ENCODE assay signal across 9 mouse cellular contexts in genomic region chr5:137512847-137513794, GRCm38 (mm10). TPM values are rescaled to one million over a fixed set of nuclear protein-coding genes. Genes with fewer than 3 reads are reported as not detected.
DNase-seq lines count a peak whose midpoint lies in the region; ATAC-seq and TF ChIP-seq lines count a peak whose summit lies in the region.
"Had no signal": no experiment of that assay in that cellular context is flagged by ENCODE, and none has a peak within 500 bp of the region (broad histone marks: within the 10 kb centered on the region; RNA-seq: fewer than 3 reads in every experiment).

No protein-coding gene starts in this region.

- H3K9me3 ChIP-seq in heart, embryonic 10.5 days, result no peaks in the 10 kb centered on the region
- no peaks in the 10 kb centered on the region for H3K9me3 ChIP-seq in CH12.LX (replicated peaks; ENCODE audit: low read length)
- H3K9me3 ChIP-seq in hindbrain, embryonic 15.5 days, result no peaks in the 10 kb centered on the region
- no peaks in the 10 kb centered on the region for H3K9me3 ChIP-seq in midbrain, postnatal 0 days (ENCODE audit: low read length)

- peak; percentile 73 for TF ChIP-seq CTCF in heart, adult 2 months (IDR thresholded peaks at IDR 0.05)
- peak in 1 of 2 experiments; percentile 68; a peak in 2 of 4 replicates for TF ChIP-seq CTCF in CH12.LX (conservative IDR thresholded peaks at IDR 0.05 in 1 of 2, IDR thresholded peaks at IDR 0.05 in 1 of 2; ENCODE audit: low read depth in 2 of 2, low read length in 2 of 2)
- peak; percentile 78 for TF ChIP-seq CTCF in midbrain, postnatal 0 days (IDR thresholded peaks at IDR 0.05)

- TF ChIP-seq POLR2A in heart, adult 2 months (IDR thresholded peaks at IDR 0.05; ENCODE audit: insufficient read depth, low read depth, low read length), result no peak
- TF ChIP-seq POLR2A in CH12.LX (IDR thresholded peaks at IDR 0.05; ENCODE audit: low read depth, low read length), result no peak

- peaks cover 18% of the 10 kb centered on the region for H3K4me1 ChIP-seq in heart, adult 2 months (ENCODE audit: control insufficient read depth, insufficient read depth, low read length)
- H3K4me1 ChIP-seq in heart, embryonic 10.5 days, result peaks cover 44% of the 10 kb centered on the region
- H3K4me1 ChIP-seq in CH12.LX (ENCODE audit: control insufficient read depth in 1 of 2, insufficient read depth in 2 of 2), result peaks cover 3 to 35% of the 10 kb centered on the region in 2 experiments; a peak in 3 of 4 replicates
- peaks cover 44% of the 10 kb centered on the region for H3K4me1 ChIP-seq in hindbrain, embryonic 15.5 days (replicated peaks)
- H3K4me1 ChIP-seq in midbrain, postnatal 0 days (ENCODE audit: insufficient read depth, low read length), result peaks cover 13% of the 10 kb centered on the region; the same call in 1 of the 2 replicates

- in situ Hi-C loops in CH12.LX (cut with MboI; ENCODE audit: low pct_ligation_motif_present, low pct_unique_long_range_greater_than_20kb, low sequenced_read_pairs), result loop anchor here (25.0 kb wide), 1 partner anchor 249 kb away; no protein-coding TSS in a partner anchor

- dilution Hi-C loops in CH12.LX (cut with MboI; ENCODE audit: extremely low pct_ligation_motif_present, extremely low pct_unique_long_range_greater_than_20kb, low sequenced_read_pairs), result no loop called here

- no peak overlapping the region for H3K4me2 ChIP-seq in CH12.LX (ENCODE audit: insufficient read depth, low read depth, poor library complexity, severe bottlenecking)
- H3K4me2 ChIP-seq in hindbrain, embryonic 15.5 days, result peak overlapping the region; percentile 74
- peak overlapping the region; percentile 92; the same call in 1 of the 2 replicates for H3K4me2 ChIP-seq in midbrain, postnatal 0 days (ENCODE audit: low read depth, low read length, poor library complexity, severe bottlenecking)

- intact Hi-C loops in heart, adult 2 months (cut with DNase I), result loop anchor here (5.0 kb wide), 2 partner anchors 139 to 234 kb away; partner anchors contain the start of gene Tsc22d4

- peaks cover 13% of the 10 kb centered on the region for H3K79me2 ChIP-seq in heart, adult 2 months (replicated peaks; ENCODE audit: control insufficient read depth, insufficient read depth, low read length)
- peaks cover 26% of the 10 kb centered on the region for H3K79me2 ChIP-seq in CH12.LX (replicated peaks; ENCODE audit: control insufficient read depth, extremely low read depth, insufficient read depth, poor library complexity, severe bottlenecking)

- no peaks in the 10 kb centered on the region for H3K27me3 ChIP-seq in heart, adult 2 months (ENCODE audit: control insufficient read depth, insufficient read depth, low read length)
- H3K27me3 ChIP-seq in heart, embryonic 10.5 days (ENCODE audit: insufficient read depth, poor library complexity, severe bottlenecking), result no peaks in the 10 kb centered on the region
- H3K27me3 ChIP-seq in CH12.LX (replicated peaks), result peaks cover 11% of the 10 kb centered on the region
- H3K27me3 ChIP-seq in hindbrain, embryonic 15.5 days, result no peaks in the 10 kb centered on the region
- no peaks in the 10 kb centered on the region for H3K27me3 ChIP-seq in midbrain, postnatal 0 days (ENCODE audit: insufficient read depth, low read length)

- no peak overlapping the region for H3K4me3 ChIP-seq in heart, adult 2 months
- no peak overlapping the region for H3K4me3 ChIP-seq in heart, embryonic 10.5 days
- H3K4me3 ChIP-seq in CH12.LX (replicated peaks in 1 of 3; ENCODE audit: low read depth in 2 of 3, low read length in 2 of 3, poor library complexity in 1 of 3), result no peak overlapping the region
- no peak overlapping the region for H3K4me3 ChIP-seq in hindbrain, embryonic 15.5 days
- H3K4me3 ChIP-seq in midbrain, postnatal 0 days (ENCODE audit: low read depth, low read length), result peak overlapping the region; percentile 2; the same call in 1 of the 2 replicates

- H3K36me3 ChIP-seq in heart, adult 2 months (ENCODE audit: control insufficient read depth, insufficient read depth, low read length), result no peaks in the 10 kb centered on the region
- peaks cover 12% of the 10 kb centered on the region for H3K36me3 ChIP-seq in heart, embryonic 10.5 days
- H3K36me3 ChIP-seq in CH12.LX (replicated peaks in 1 of 2; ENCODE audit: control insufficient read depth in 1 of 2, insufficient read depth in 1 of 2, low read length in 1 of 2), result peaks cover 4 to 46% of the 10 kb centered on the region in 2 experiments
- H3K36me3 ChIP-seq in hindbrain, embryonic 15.5 days, result no peaks in the 10 kb centered on the region
- peaks cover 8% of the 10 kb centered on the region; the same call in 1 of the 2 replicates for H3K36me3 ChIP-seq in midbrain, postnatal 0 days (ENCODE audit: insufficient read depth, low read length)

- no peak overlapping the region for H3K27ac ChIP-seq in heart, adult 2 months
- H3K27ac ChIP-seq in heart, embryonic 10.5 days, result no peak overlapping the region
- no peak overlapping the region for H3K27ac ChIP-seq in CH12.LX (ENCODE audit: insufficient read depth, low read depth)
- no peak overlapping the region for H3K27ac ChIP-seq in hindbrain, embryonic 15.5 days (replicated peaks)
- H3K27ac ChIP-seq in midbrain, postnatal 0 days (ENCODE audit: low read depth, low read length), result no peak overlapping the region

- peak; percentile 44 for TF ChIP-seq RAD21 in CH12.LX (IDR thresholded peaks at IDR 0.05; ENCODE audit: low read depth, low read length)

- 65% methylated on average over 11 of the region's 11 CpGs for WGBS in heart, adult 2 months
- 78% methylated on average over 11 of the region's 11 CpGs for WGBS in heart, embryonic 10.5 days
- 80% methylated on average over 11 of the region's 11 CpGs for WGBS in hindbrain, embryonic 15.5 days
- 82% methylated on average over 11 of the region's 11 CpGs for WGBS in midbrain, postnatal 0 days

- H3K9ac ChIP-seq in heart, adult 2 months (ENCODE audit: low read depth, low read length), result peak overlapping the region; percentile 21; the same call in 1 of the 2 replicates
- no peak overlapping the region for H3K9ac ChIP-seq in CH12.LX (ENCODE audit: insufficient read depth, low read depth)
- no peak overlapping the region for H3K9ac ChIP-seq in hindbrain, embryonic 15.5 days
- H3K9ac ChIP-seq in midbrain, postnatal 0 days (replicated peaks; ENCODE audit: low read length, poor library complexity, severe bottlenecking), result no peak overlapping the region; the same call in 1 of the 2 replicates

- peak in 1 of 2 experiments; percentile 49 for DNase-seq in heart, adult 2 months
- DNase-seq in heart, embryonic 10.5 days (ENCODE audit: low spot score), result no peak
- no peak for DNase-seq in CH12.LX (ENCODE audit: extremely low read depth)
- DNase-seq in embryo, embryonic 10 days (ENCODE audit: low spot score), result peak; percentile 79
- peak; percentile 57 for DNase-seq in midbrain, postnatal 0 days (ENCODE audit: low spot score)
- DNase-seq in gastrocnemius, postnatal 25 days, result no peak

- no peak for TF ChIP-seq EP300 in heart, adult 2 months (IDR thresholded peaks at IDR 0.05; ENCODE audit: insufficient read depth, low read depth, low read length)
- TF ChIP-seq EP300 in CH12.LX (IDR thresholded peaks at IDR 0.05; ENCODE audit: low read length), result no peak

- ATAC-seq in hindbrain, embryonic 15.5 days (ENCODE audit: low FRiP score, low read depth), result peak; percentile 38; the same call in 1 of the 2 replicates
- 0 out of 2 replicates have a peak, but pooled peaks have one; percentile 32 for ATAC-seq in midbrain, postnatal 0 days (ENCODE audit: low FRiP score)
- ATAC-seq in erythroid progenitor cell, adult 5-6 weeks (replicated peaks; ENCODE audit: low FRiP score, poor library complexity, severe bottlenecking), result no peak

RNA-seq across cellular contexts. Expression of gene Gigyf1, which starts 5.2 kb away (rescaled TPM):
- total RNA-seq in heart, adult 2 months (2021), result 10 to 100 TPM; 24.4 to 29.1 TPM
- 19.6 and 21.0 TPM in 2 replicates for polyA plus RNA-seq in heart, adult 2 months (2012; rRNA removed)
- polyA plus RNA-seq in heart, embryonic 10.5 days (2016; fragmentation: Nextera tagmentation; extraction: Ambion mirVana), result 8.0 and 10.8 TPM in 2 replicates
- total RNA-seq in CH12.LX (2012; rRNA removed), result 4.9 and 5.9 TPM in 2 replicates
- total RNA-seq in CH12.LX (2014; rRNA removed), result 0.98 and 1.3 TPM in 2 replicates
- 12.3 and 14.0 TPM in 2 replicates for polyA plus RNA-seq in CH12.LX (2012; ENCODE audit: insufficient read length, low read depth)
- 16.4 and 18.4 TPM in 2 replicates for polyA plus RNA-seq in hindbrain, embryonic 15.5 days (2015; fragmentation: Nextera tagmentation; extraction: Ambion mirVana)
- total RNA-seq in midbrain, postnatal 0 days (2014; rRNA removed), result 23.6 and 30.8 TPM in 2 replicates
- polyA plus RNA-seq in midbrain, postnatal 0 days (2015; fragmentation: Nextera tagmentation; extraction: Ambion mirVana), result 16.3 and 17.8 TPM in 2 replicates
- total RNA-seq in erythroid progenitor cell, adult 5-6 weeks (2015; ENCODE audit: low replicate concordance), result 5.4 and 5.8 TPM in 2 replicates
- total RNA-seq in erythroid progenitor cell, adult 5-6 weeks (2017; ENCODE audit: low replicate concordance), result 8.1 and 11.2 TPM in 2 replicates
- total RNA-seq in gastrocnemius, postnatal 25 days (2021), result 10 to 100 TPM; 15.2 to 17.5 TPM

RNA-seq across cellular contexts. Expression of gene Pop7, which starts 10.8 kb away (rescaled TPM):
- total RNA-seq in heart, adult 2 months (2021), result 10 to 100 TPM; 13.4 to 13.9 TPM
- polyA plus RNA-seq in heart, adult 2 months (2012; rRNA removed), result 22.7 and 25.6 TPM in 2 replicates
- polyA plus RNA-seq in heart, embryonic 10.5 days (2016; fragmentation: Nextera tagmentation; extraction: Ambion mirVana), result 50.6 and 56.6 TPM in 2 replicates
- total RNA-seq in CH12.LX (2012; rRNA removed) (38.5 and 44.9 TPM in 2 replicates), CH12.LX (2014; rRNA removed) (44.2 and 44.9 TPM in 2 replicates)
- 34.6 and 35.0 TPM in 2 replicates for polyA plus RNA-seq in CH12.LX (2012; ENCODE audit: insufficient read length, low read depth)
- polyA plus RNA-seq in hindbrain, embryonic 15.5 days (2015; fragmentation: Nextera tagmentation; extraction: Ambion mirVana), result 81.0 and 81.8 TPM in 2 replicates
- 73.2 and 95.3 TPM in 2 replicates for total RNA-seq in midbrain, postnatal 0 days (2014; rRNA removed)
- 91.5 and 95.6 TPM in 2 replicates for polyA plus RNA-seq in midbrain, postnatal 0 days (2015; fragmentation: Nextera tagmentation; extraction: Ambion mirVana)
- 2.9 and 23.5 TPM in 2 replicates for total RNA-seq in erythroid progenitor cell, adult 5-6 weeks (2015; ENCODE audit: low replicate concordance)
- total RNA-seq in erythroid progenitor cell, adult 5-6 weeks (2017; ENCODE audit: low replicate concordance), result 0.38 and 10.8 TPM in 2 replicates
- 1 to 10 TPM; 9.7 to 9.9 TPM for total RNA-seq in gastrocnemius, postnatal 25 days (2021)

RNA-seq across cellular contexts. Expression of gene Epo, which starts 19.9 kb away (rescaled TPM):
- not detected for total RNA-seq in heart, adult 2 months (2021)
- not detected in 2 replicates for polyA plus RNA-seq in heart, adult 2 months (2012; rRNA removed)
- polyA plus RNA-seq in heart, embryonic 10.5 days (2016; fragmentation: Nextera tagmentation; extraction: Ambion mirVana), result 0.28 and 2.3 TPM in 2 replicates
- total RNA-seq in CH12.LX (2012; rRNA removed), result not detected in 2 replicates
- total RNA-seq in CH12.LX (2014; rRNA removed), result not detected in 2 replicates
- not detected in 2 replicates for polyA plus RNA-seq in CH12.LX (2012; ENCODE audit: insufficient read length, low read depth)
- not detected in 2 replicates for polyA plus RNA-seq in hindbrain, embryonic 15.5 days (2015; fragmentation: Nextera tagmentation; extraction: Ambion mirVana)
- not detected in 2 replicates for total RNA-seq in midbrain, postnatal 0 days (2014; rRNA removed)
- polyA plus RNA-seq in midbrain, postnatal 0 days (2015; fragmentation: Nextera tagmentation; extraction: Ambion mirVana), result not detected in 2 replicates
- total RNA-seq in erythroid progenitor cell, adult 5-6 weeks (2015; ENCODE audit: low replicate concordance), result not detected in 2 replicates
- not detected in 2 replicates for total RNA-seq in erythroid progenitor cell, adult 5-6 weeks (2017; ENCODE audit: low replicate concordance)
- total RNA-seq in gastrocnemius, postnatal 25 days (2021), result not detected
- total RNA-seq: left cerebral cortex, postnatal 10 days had no signal

RNA-seq across cellular contexts. Expression of gene Gnb2, which starts 20.2 kb away (rescaled TPM):
- 100 to 1,000 TPM; 222 to 249 TPM for total RNA-seq in heart, adult 2 months (2021)
- 395 and 448 TPM in 2 replicates for polyA plus RNA-seq in heart, adult 2 months (2012; rRNA removed)
- polyA plus RNA-seq in heart, embryonic 10.5 days (2016; fragmentation: Nextera tagmentation; extraction: Ambion mirVana), result 287 and 294 TPM in 2 replicates
- total RNA-seq in CH12.LX (2012; rRNA removed), result 388 and 480 TPM in 2 replicates
- 261 and 264 TPM in 2 replicates for total RNA-seq in CH12.LX (2014; rRNA removed)
- polyA plus RNA-seq in CH12.LX (2012; ENCODE audit: insufficient read length, low read depth), result 312 and 327 TPM in 2 replicates
- 516 and 544 TPM in 2 replicates for polyA plus RNA-seq in hindbrain, embryonic 15.5 days (2015; fragmentation: Nextera tagmentation; extraction: Ambion mirVana)
- 1,154 and 1,456 TPM in 2 replicates for total RNA-seq in midbrain, postnatal 0 days (2014; rRNA removed)
- 590 and 632 TPM in 2 replicates for polyA plus RNA-seq in midbrain, postnatal 0 days (2015; fragmentation: Nextera tagmentation; extraction: Ambion mirVana)
- 253 and 262 TPM in 2 replicates for total RNA-seq in erythroid progenitor cell, adult 5-6 weeks (2015; ENCODE audit: low replicate concordance)
- 152 and 170 TPM in 2 replicates for total RNA-seq in erythroid progenitor cell, adult 5-6 weeks (2017; ENCODE audit: low replicate concordance)
- total RNA-seq in gastrocnemius, postnatal 25 days (2021), result 100 to 1,000 TPM; 129 to 130 TPM

RNA-seq across cellular contexts. Expression of gene Zan, which starts 36.3 kb away (rescaled TPM):
- not detected for total RNA-seq in heart, adult 2 months (2021)
- under 0.01 and 0.02 TPM in 2 replicates for polyA plus RNA-seq in heart, adult 2 months (2012; rRNA removed)
- polyA plus RNA-seq in heart, embryonic 10.5 days (2016; fragmentation: Nextera tagmentation; extraction: Ambion mirVana), result 0.04 and 0.25 TPM in 2 replicates
- total RNA-seq in CH12.LX (2012; rRNA removed) (0.04 TPM in 1 of 2 replicates, not detected in the other), CH12.LX (2014; rRNA removed) (not detected in 2 replicates)
- 0.10 and 0.78 TPM in 2 replicates for polyA plus RNA-seq in CH12.LX (2012; ENCODE audit: insufficient read length, low read depth)
- 0.18 TPM in 2 replicates for polyA plus RNA-seq in hindbrain, embryonic 15.5 days (2015; fragmentation: Nextera tagmentation; extraction: Ambion mirVana)
- 0.85 and 0.99 TPM in 2 replicates for total RNA-seq in midbrain, postnatal 0 days (2014; rRNA removed)
- polyA plus RNA-seq in midbrain, postnatal 0 days (2015; fragmentation: Nextera tagmentation; extraction: Ambion mirVana), result 0.31 and 0.49 TPM in 2 replicates
- not detected in 2 replicates for total RNA-seq in erythroid progenitor cell, adult 5-6 weeks (2015; ENCODE audit: low replicate concordance)
- not detected in 2 replicates for total RNA-seq in erythroid progenitor cell, adult 5-6 weeks (2017; ENCODE audit: low replicate concordance)
- under 1 TPM in 1 of 2 experiments, not detected in 1; 0.08 TPM for total RNA-seq in gastrocnemius, postnatal 25 days (2021)

Comparison
In these comparisons a context has a peak if more than half of its experiments do, and no peak if none do; other contexts are left out.
1. DNase-seq: peak in embryo, embryonic 10 days (single experiment) and midbrain, postnatal 0 days (single experiment); none in heart, embryonic 10.5 days (single experiment), CH12.LX (single experiment) and gastrocnemius, postnatal 25 days (single experiment).